Mouse (Mus musculus): ENCODE measurements at regions not wholly inside any gene's neighbourhood (a gene's known extent, or its start where the extent isn't known, plus 50 kb on each side); places are given as distances from the start of the nearest gene placed in this dataset.

DNA sequence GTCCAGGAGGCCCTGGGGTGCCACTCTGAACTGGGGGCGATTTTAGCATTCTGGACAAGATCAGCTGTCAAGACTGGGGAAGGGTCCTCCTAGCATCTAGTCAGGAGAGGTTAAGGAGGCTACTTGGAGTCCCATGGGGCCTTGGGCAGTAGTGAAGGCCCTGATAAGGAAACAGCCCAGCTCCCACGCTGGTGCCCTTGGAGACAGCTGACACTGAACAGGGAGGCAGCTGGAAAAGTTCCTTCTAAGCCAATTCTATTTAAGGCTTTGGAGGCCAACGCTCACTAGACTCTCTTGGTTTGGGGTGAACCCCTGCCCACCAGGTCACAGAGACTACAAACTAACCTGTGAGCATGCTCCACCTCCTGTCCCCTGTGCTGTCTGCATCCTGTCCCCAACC lies 53.8 kb upstream of the Prdm11 start:
- H3K36me3 ChIP-seq (ENCODE audit: control insufficient read depth, insufficient read depth, low read length), result no peaks in the 10 kb centered on the region
- H3K4me3 ChIP-seq (ENCODE audit: low read depth, low read length), result no peak overlapping the region
- no peaks in the 10 kb centered on the region for H3K27me3 ChIP-seq (replicated peaks; ENCODE audit: control insufficient read depth, insufficient read depth, low read length)
- H3K27ac ChIP-seq (ENCODE audit: low read depth, low read length), result no peak overlapping the region
- H3K4me1 ChIP-seq (ENCODE audit: control insufficient read depth, insufficient read depth, low read length), result peaks cover 8% of the 10 kb centered on the region; the same call in 1 of the 2 replicates
- ATAC-seq (no peak), DNase-seq (ENCODE audit: low spot score) (no peak)
- H3K4me2 ChIP-seq (ENCODE audit: low read length), result no peak overlapping the region
- H3K9ac ChIP-seq (ENCODE audit: low read length), result no peak overlapping the region
- WGBS, result 72% methylated on average over 3 of the region's 3 CpGs
- H3K9me3 ChIP-seq (replicated peaks; ENCODE audit: control insufficient read depth, low read length), result no peaks in the 10 kb centered on the region

DNA sequence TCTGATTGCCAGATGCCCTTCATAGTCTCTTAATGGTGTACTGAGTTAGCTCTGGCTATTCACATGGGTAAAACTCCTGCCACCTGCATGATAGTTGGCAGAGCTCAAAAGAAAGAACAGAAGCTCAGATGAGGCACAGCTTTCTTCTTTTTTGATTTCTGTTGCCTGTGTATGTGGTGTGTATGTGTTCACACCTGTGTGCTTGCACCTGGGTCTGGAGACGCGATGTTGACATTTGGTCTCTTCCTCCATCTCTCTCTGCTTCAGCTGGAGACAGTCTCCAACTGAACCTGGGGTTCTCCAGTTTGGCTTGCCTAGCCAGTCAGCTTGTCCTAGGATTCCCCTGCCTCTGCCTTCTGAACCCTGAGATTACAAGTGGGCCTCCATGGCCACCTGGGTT lies 51.0 kb upstream of the Prdm11 start:
- no peak overlapping the region for H3K4me3 ChIP-seq (ENCODE audit: low read depth, low read length)
- H3K36me3 ChIP-seq (ENCODE audit: control insufficient read depth, insufficient read depth, low read length), result no peaks in the 10 kb centered on the region
- 97% methylated on average over 2 of the region's 2 CpGs for WGBS
- no peak for DNase-seq (ENCODE audit: low spot score)
- H3K9me3 ChIP-seq (replicated peaks; ENCODE audit: control insufficient read depth, low read length), result no peaks in the 10 kb centered on the region
- peaks cover 9% of the 10 kb centered on the region for H3K4me1 ChIP-seq (ENCODE audit: control insufficient read depth, insufficient read depth, low read length)
- no peak overlapping the region for H3K4me2 ChIP-seq (ENCODE audit: low read length)
- no peaks in the 10 kb centered on the region for H3K27me3 ChIP-seq (replicated peaks; ENCODE audit: control insufficient read depth, insufficient read depth, low read length)
- no peak for ATAC-seq
- H3K27ac ChIP-seq (ENCODE audit: low read depth, low read length), result no peak overlapping the region
- H3K9ac ChIP-seq (ENCODE audit: low read length), result no peak overlapping the region

DNA sequence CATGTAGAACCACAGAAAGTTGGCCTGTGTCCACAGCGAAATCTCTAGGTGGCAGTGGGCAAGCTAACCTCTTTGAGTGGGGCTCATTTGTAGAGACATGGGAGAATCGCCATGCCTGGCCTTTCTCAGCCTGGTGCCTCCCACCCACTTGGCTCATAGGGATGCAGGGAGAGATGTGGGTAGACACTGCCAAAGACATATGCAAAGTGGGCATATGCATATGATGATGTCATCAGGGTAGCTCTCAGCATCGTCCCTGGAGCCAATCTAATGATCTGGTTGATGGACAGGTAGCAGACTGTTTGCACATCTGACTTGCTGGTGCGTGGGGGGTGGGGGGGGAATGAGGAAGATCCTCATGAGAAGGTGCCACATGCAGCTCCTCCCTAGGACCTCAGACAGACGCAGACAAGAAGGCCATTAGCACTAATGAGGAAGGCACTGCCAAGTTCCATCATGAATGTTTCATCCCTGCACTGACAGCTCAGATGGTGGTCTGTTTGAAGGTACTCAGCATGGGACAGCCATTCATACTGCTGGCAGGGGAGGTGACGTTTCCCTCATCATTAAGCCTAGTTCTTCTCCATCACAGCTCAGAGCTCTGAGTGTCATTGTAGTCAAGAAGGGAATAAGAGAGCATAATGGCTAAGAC lies 50.2 kb upstream of the Prdm11 start:
- no peak overlapping the region for H3K4me2 ChIP-seq (ENCODE audit: low read length)
- H3K27ac ChIP-seq (ENCODE audit: low read depth, low read length), result peak overlapping the region; percentile 27; the same call in 1 of the 2 replicates
- peak; percentile 88 for ATAC-seq
- H3K9ac ChIP-seq (ENCODE audit: low read length), result no peak overlapping the region
- WGBS, result 42% methylated on average over 6 of the region's 6 CpGs
- H3K36me3 ChIP-seq (ENCODE audit: control insufficient read depth, insufficient read depth, low read length), result no peaks in the 10 kb centered on the region
- peaks cover 17% of the 10 kb centered on the region for H3K4me1 ChIP-seq (ENCODE audit: control insufficient read depth, insufficient read depth, low read length)
- no peaks in the 10 kb centered on the region for H3K9me3 ChIP-seq (replicated peaks; ENCODE audit: control insufficient read depth, low read length)
- peak; percentile 90 for DNase-seq (ENCODE audit: low spot score)
- H3K27me3 ChIP-seq (replicated peaks; ENCODE audit: control insufficient read depth, insufficient read depth, low read length), result no peaks in the 10 kb centered on the region
- H3K4me3 ChIP-seq (ENCODE audit: low read depth, low read length), result no peak overlapping the region

Measured in forebrain, embryonic 14.5 days (tissue).